Mouse (Mus musculus): ENCODE measurements around the gene Xrcc3. TPM values are rescaled to one million over a fixed set of nuclear protein-coding genes. Genes with fewer than 3 reads are reported as not detected.
A peak's percentile ranks its signal among the peaks of the same experiment; 100 is the strongest.

Xrcc3 gene
- polyA plus RNA-seq, 1 experiment from 2014 or later, result 4.5 TPM

DNA sequence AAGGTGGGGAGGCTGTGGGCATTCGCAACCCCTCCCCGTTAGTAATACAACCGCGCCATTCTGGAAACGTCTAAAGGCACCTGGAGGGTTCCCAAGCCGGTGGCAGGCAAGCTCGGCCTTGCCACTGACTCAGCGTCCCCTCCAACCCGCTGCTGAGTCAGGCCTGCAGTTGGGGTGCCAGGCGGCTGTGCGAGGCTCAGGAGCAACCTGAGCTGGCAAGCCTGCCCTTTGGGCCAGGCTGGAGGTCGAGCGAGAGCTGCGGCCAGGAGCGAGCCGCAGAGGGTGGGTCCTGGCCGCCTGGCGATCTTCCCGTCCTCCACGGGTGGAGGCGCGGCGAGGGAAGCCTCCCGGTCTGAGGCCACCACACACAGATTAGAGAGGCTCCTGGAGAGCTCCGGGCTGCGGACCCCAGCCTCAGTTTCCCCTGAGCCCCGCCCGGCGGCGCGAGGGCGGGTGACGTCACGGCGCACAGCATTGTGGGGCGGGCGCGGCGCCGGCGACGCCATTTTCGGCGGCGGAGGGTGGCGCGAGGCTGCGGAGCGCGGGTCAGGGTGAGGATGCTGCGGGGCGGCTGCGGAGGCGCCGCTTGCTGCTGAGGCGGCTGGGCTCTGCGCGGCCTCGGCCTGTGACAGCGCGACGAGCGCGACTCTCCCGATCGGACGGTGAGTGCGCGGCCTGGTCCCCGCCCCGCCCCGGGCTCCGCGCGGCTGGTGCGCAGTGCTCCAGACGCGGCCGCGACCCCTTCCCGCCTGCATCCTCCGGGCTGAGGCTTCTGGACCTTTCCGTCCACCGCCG, 55.1 kb downstream of the Xrcc3 start, which contains the start of gene Klc1:
Gene Klc1, plus strand, starts transcription at position 469 of the 795 bp plus-strand sequence.
- Histone ChIP-seq H3K9ac (replicated peaks; ENCODE audit: low read depth, low read length) (peak within 1 kb of the TSS; percentile 98), H3K36me3 (ENCODE audit: control insufficient read depth, insufficient read depth) (no peaks in the 10 kb centered on the region), H3K27me3 (replicated peaks; ENCODE audit: control insufficient read depth, insufficient read depth, low read length) (no peaks in the 10 kb centered on the region), H3K4me2 (ENCODE audit: low read length) (peak within 1 kb of the TSS; percentile 96), H3K4me1 (replicated peaks; ENCODE audit: control insufficient read depth, insufficient read depth, low read length) (peaks cover 24% of the 10 kb centered on the region), H3K9me3 (ENCODE audit: control insufficient read depth, low read length) (no peaks in the 10 kb centered on the region), H3K4me3 (replicated peaks; ENCODE audit: low read length) (peak within 1 kb of the TSS; percentile 92), H3K27ac (ENCODE audit: low read length) (peak within 1 kb of the TSS; percentile 93)
- under 1% methylated on average over 66 of the region's 85 CpGs for WGBS
- ATAC-seq, result peak; percentile 85

DNA sequence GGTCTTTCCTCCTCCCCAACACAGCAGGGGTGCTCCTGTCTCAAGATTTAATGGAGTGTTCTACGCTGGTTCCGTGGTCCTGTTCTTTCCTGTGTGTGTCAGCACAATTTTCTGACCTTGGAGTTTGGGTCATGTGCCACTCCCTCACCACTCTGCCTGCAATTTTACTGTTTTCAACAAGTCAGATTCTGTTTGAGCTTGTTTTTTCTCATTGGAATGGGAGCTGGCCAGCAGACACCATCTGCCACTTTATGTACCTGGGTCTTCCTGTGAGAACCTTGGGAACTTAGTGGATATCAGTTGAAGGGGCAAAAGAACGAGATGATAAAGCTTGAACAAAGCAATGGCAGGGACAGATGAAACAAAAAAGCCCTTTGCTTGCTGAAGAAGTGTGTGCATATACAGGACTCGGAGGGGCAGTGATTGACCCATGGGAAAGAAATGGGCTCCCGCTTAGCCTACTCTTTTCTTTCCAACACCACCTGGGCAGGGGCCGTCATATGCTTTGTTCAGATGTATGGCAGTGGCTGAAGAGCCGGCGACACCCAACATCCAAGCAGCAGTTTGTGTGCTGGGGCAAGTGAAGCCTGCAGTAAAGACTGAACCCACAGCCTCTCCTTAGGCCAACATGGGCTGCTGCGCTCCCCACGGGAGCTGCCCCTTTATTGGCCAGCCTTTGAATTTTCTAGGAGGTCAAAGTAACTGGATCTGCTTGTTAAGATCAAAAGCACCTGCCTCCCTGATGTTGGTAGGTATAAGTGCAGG, 55.9 kb downstream of the Xrcc3 start:
- peak overlapping the region; percentile 92 for H3K4me3 ChIP-seq (replicated peaks; ENCODE audit: low read length)
- 42% methylated on average over 10 of the region's 10 CpGs for WGBS
- no peaks in the 10 kb centered on the region for H3K27me3 ChIP-seq (replicated peaks; ENCODE audit: control insufficient read depth, insufficient read depth, low read length)
- ATAC-seq, result no peak
- no peaks in the 10 kb centered on the region for H3K36me3 ChIP-seq (ENCODE audit: control insufficient read depth, insufficient read depth)
- H3K9ac ChIP-seq (replicated peaks; ENCODE audit: low read depth, low read length), result peak overlapping the region; percentile 98
- H3K4me2 ChIP-seq (ENCODE audit: low read length), result peak overlapping the region; percentile 96
- no peaks in the 10 kb centered on the region for H3K9me3 ChIP-seq (ENCODE audit: control insufficient read depth, low read length)
- H3K4me1 ChIP-seq (replicated peaks; ENCODE audit: control insufficient read depth, insufficient read depth, low read length), result peaks cover 24% of the 10 kb centered on the region
- peak overlapping the region; percentile 93 for H3K27ac ChIP-seq (ENCODE audit: low read length)

DNA sequence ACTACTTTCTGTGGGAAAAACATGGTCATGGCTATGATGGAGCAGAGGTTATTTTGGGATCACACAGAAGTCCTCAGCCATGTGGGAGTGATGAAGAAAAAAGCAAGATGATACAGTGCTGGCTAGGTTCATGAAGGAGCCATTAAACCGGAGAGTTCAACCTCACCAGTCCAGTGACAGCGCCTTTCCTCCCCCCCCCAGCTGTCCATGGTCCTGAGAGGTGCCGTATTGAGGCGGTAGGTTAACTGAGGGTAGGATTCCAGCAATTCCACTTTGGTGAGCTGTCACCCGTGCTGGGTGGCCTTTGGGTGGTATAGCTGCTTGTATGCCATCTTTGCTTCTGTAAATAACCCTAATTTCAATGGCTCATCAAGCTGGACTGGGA, 57.0 kb downstream of the Xrcc3 start:
- 59% methylated on average over 5 of the region's 5 CpGs for WGBS
- Histone ChIP-seq H3K9ac (replicated peaks; ENCODE audit: low read depth, low read length) (no peak overlapping the region), H3K27me3 (replicated peaks; ENCODE audit: control insufficient read depth, insufficient read depth, low read length) (no peaks in the 10 kb centered on the region), H3K4me2 (ENCODE audit: low read length) (no peak overlapping the region), H3K36me3 (ENCODE audit: control insufficient read depth, insufficient read depth) (no peaks in the 10 kb centered on the region), H3K9me3 (ENCODE audit: control insufficient read depth, low read length) (no peaks in the 10 kb centered on the region), H3K27ac (ENCODE audit: low read length) (no peak overlapping the region), H3K4me1 (replicated peaks; ENCODE audit: control insufficient read depth, insufficient read depth, low read length) (peaks cover 21% of the 10 kb centered on the region), H3K4me3 (replicated peaks; ENCODE audit: low read length) (no peak overlapping the region)
- no peak for ATAC-seq

DNA sequence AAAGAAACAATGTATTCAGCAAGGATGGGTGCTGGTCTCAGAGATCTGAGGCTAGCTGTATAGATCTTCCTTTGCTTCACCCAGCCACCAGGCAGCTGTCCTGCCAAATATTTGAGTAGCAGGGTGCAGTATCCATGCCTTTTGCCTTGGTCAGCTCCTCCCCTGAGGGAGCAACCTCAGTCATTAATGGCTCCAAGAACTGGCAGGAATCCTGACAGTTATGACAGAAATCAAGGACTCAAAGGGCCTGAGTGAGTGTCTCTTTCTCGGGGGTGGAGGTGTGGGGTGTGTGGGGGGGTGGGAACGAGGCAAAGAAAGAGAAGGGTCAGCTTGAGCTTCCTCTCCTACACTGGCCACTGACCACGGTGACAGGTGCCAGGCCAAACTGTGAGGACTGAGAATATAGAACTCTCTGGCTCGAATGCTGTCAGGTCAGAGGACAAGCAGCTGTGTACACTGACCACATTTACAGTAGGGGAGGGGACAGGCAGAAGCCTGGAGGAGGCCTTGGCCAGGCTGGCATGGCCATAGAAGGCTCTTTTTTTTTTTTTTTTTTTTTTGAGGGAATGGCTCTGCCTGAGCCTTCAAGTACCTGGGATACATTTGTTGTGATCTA, 57.5 kb downstream of the Xrcc3 start:
- Histone ChIP-seq H3K4me2 (ENCODE audit: low read length) (no peak overlapping the region), H3K27ac (ENCODE audit: low read length) (no peak overlapping the region), H3K4me3 (replicated peaks; ENCODE audit: low read length) (no peak overlapping the region), H3K9ac (replicated peaks; ENCODE audit: low read depth, low read length) (no peak overlapping the region), H3K36me3 (ENCODE audit: control insufficient read depth, insufficient read depth) (no peaks in the 10 kb centered on the region), H3K9me3 (ENCODE audit: control insufficient read depth, low read length) (no peaks in the 10 kb centered on the region), H3K4me1 (replicated peaks; ENCODE audit: control insufficient read depth, insufficient read depth, low read length) (peaks cover 20% of the 10 kb centered on the region), H3K27me3 (replicated peaks; ENCODE audit: control insufficient read depth, insufficient read depth, low read length) (no peaks in the 10 kb centered on the region)
- WGBS, result 71% methylated on average over 4 of the region's 4 CpGs
- no peak for ATAC-seq

DNA sequence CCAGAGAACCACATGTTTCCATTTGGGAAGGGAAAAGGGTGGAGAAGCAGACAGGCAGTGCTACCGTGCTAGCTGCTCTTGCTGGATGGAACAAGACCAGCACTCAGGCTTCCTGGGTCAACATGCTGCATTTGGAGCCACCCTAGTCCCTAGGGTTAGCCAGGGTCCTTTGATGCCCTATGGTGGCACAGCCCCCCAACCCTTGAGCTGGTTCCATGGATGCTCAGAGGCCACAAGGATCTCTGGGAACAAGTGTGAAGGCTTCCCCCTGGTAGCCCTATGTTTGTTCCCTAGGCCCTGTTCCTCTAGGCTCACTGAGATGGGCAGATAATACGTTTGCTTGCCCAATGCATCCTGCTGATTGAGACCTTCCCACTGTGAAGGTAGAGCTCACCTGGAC, 58.4 kb downstream of the Xrcc3 start:
- Histone ChIP-seq H3K9me3 (ENCODE audit: control insufficient read depth, low read length) (no peaks in the 10 kb centered on the region), H3K36me3 (ENCODE audit: control insufficient read depth, insufficient read depth) (no peaks in the 10 kb centered on the region), H3K4me1 (replicated peaks; ENCODE audit: control insufficient read depth, insufficient read depth, low read length) (peaks cover 13% of the 10 kb centered on the region), H3K4me2 (ENCODE audit: low read length) (no peak overlapping the region), H3K27me3 (replicated peaks; ENCODE audit: control insufficient read depth, insufficient read depth, low read length) (no peaks in the 10 kb centered on the region), H3K4me3 (replicated peaks; ENCODE audit: low read length) (no peak overlapping the region), H3K9ac (replicated peaks; ENCODE audit: low read depth, low read length) (no peak overlapping the region), H3K27ac (ENCODE audit: low read length) (no peak overlapping the region)
- 51% methylated on average over 2 of the region's 2 CpGs for WGBS
- ATAC-seq, result no peak

DNA sequence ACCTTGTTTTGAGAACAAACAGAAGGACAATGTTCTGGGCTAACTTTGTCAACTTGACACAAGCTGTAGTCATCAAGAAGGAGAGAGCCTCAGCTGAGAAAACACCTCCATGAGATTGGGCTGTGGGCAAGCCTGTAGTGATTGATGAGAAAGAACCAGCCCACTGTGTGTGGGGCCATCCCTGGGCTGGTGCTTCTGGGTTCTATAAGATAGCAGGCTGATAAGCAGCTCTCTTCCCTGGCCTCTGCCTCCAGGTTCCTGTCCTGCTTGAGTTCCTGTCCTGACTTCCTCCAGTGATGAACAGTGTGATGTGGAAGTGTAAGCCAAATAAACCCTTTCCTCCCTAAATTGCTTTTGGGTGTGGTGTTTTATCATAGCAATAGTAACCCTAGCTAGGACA, 59.0 kb downstream of the Xrcc3 start:
- H3K4me1 ChIP-seq (replicated peaks; ENCODE audit: control insufficient read depth, insufficient read depth, low read length), result peaks cover 8% of the 10 kb centered on the region
- no peaks in the 10 kb centered on the region for H3K36me3 ChIP-seq (ENCODE audit: control insufficient read depth, insufficient read depth)
- no peaks in the 10 kb centered on the region for H3K27me3 ChIP-seq (replicated peaks; ENCODE audit: control insufficient read depth, insufficient read depth, low read length)
- H3K4me3 ChIP-seq (replicated peaks; ENCODE audit: low read length), result no peak overlapping the region
- H3K9me3 ChIP-seq (ENCODE audit: control insufficient read depth, low read length), result no peaks in the 10 kb centered on the region
- H3K27ac ChIP-seq (ENCODE audit: low read length), result no peak overlapping the region
- no peak overlapping the region for H3K4me2 ChIP-seq (ENCODE audit: low read length)
- ATAC-seq, result no peak
- no peak overlapping the region for H3K9ac ChIP-seq (replicated peaks; ENCODE audit: low read depth, low read length)

DNA sequence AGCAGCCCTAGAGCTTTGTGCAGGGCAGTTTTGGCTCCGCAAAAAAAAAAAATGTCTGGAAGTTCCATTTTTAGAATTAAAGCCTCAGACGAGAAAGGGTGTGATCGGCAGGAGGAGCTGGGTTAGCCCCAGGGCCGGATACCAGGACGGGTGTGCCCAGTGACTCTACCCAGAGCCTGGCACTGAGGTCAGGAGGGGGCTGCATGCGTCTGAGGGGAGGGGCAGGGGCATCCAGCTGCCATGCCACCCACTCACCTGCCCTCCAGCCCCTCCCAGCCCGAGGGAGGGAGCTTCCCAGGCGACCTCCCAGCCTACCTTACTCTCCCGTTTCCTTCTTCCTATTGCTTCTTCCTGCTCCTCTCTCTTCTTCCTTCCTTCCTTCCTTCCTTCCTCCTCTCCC, 60.3 kb downstream of the Xrcc3 start:
- Histone ChIP-seq H3K4me2 (ENCODE audit: low read length) (no peak overlapping the region), H3K4me1 (replicated peaks; ENCODE audit: control insufficient read depth, insufficient read depth, low read length) (peaks cover 6% of the 10 kb centered on the region), H3K36me3 (ENCODE audit: control insufficient read depth, insufficient read depth) (no peaks in the 10 kb centered on the region), H3K27me3 (replicated peaks; ENCODE audit: control insufficient read depth, insufficient read depth, low read length) (no peaks in the 10 kb centered on the region), H3K4me3 (replicated peaks; ENCODE audit: low read length) (no peak overlapping the region), H3K9me3 (ENCODE audit: control insufficient read depth, low read length) (no peaks in the 10 kb centered on the region), H3K9ac (replicated peaks; ENCODE audit: low read depth, low read length) (no peak overlapping the region), H3K27ac (ENCODE audit: low read length) (no peak overlapping the region)
- ATAC-seq, result no peak
- WGBS, result 70% methylated on average over 9 of the region's 9 CpGs

Other genes with a start within 250 kb of the Xrcc3 start
- gene Mark3, start 239.3 kb downstream of the Xrcc3 start, polyA plus RNA-seq (2015; fragmentation: Nextera tagmentation; extraction: Ambion mirVana), result 45.0 and 49.2 TPM in 2 replicates
- gene Ckb, start 141.5 kb downstream of the Xrcc3 start, polyA plus RNA-seq (2015; fragmentation: Nextera tagmentation; extraction: Ambion mirVana), result 1,407 and 1,413 TPM in 2 replicates
- gene Trmt61a, start 135.8 kb downstream of the Xrcc3 start, polyA plus RNA-seq (2015; fragmentation: Nextera tagmentation; extraction: Ambion mirVana), result 9.8 and 12.6 TPM in 2 replicates
- 70.8 and 71.5 TPM in 2 replicates for gene Bag5, start 100.6 kb downstream of the Xrcc3 start, polyA plus RNA-seq (2015; fragmentation: Nextera tagmentation; extraction: Ambion mirVana)
- gene Apopt1, start 100.6 kb downstream of the Xrcc3 start, polyA plus RNA-seq (2015; fragmentation: Nextera tagmentation; extraction: Ambion mirVana), result 47.2 and 48.3 TPM in 2 replicates
- 460 and 493 TPM in 2 replicates for gene Klc1, start 55.0 kb downstream of the Xrcc3 start, polyA plus RNA-seq (2015; fragmentation: Nextera tagmentation; extraction: Ambion mirVana)
- gene Zfyve21, start 297 bp upstream of the Xrcc3 start, polyA plus RNA-seq (2015; fragmentation: Nextera tagmentation; extraction: Ambion mirVana), result 37.6 and 40.1 TPM in 2 replicates
- 21.8 and 23.5 TPM in 2 replicates for gene Ppp1r13b, start 94.2 kb upstream of the Xrcc3 start, polyA plus RNA-seq (2015; fragmentation: Nextera tagmentation; extraction: Ambion mirVana)
- 562 and 571 TPM in 2 replicates for gene Atp5mpl, start 153.1 kb upstream of the Xrcc3 start, polyA plus RNA-seq (2015; fragmentation: Nextera tagmentation; extraction: Ambion mirVana)
- gene Tdrd9, start 157.7 kb upstream of the Xrcc3 start, polyA plus RNA-seq (2015; fragmentation: Nextera tagmentation; extraction: Ambion mirVana), result 0.19 and 0.44 TPM in 2 replicates
- not detected in 2 replicates for gene Rd3l, start 167.4 kb upstream of the Xrcc3 start, polyA plus RNA-seq (2015; fragmentation: Nextera tagmentation; extraction: Ambion mirVana)